Mouse (Mus musculus) effector memory CD4-positive, alpha-beta T cell, adult 5 months (primary cell): Measurements from ENCODE around the gene Chrna1. TPM values are rescaled to one million over a fixed set of nuclear protein-coding genes. Genes with fewer than 3 reads are reported as not detected.

Experiments used
- polyA plus RNA-seq: library from polyadenylated mRNA; unstranded; fragments of 100-300 nt; shearing (Covaris generic); gene quantifications from one replicate; pipeline ENCODE4 v1.2.1, GENCODE M21; 2017

Chrna1 gene
- polyA plus RNA-seq, result not detected

DNA sequence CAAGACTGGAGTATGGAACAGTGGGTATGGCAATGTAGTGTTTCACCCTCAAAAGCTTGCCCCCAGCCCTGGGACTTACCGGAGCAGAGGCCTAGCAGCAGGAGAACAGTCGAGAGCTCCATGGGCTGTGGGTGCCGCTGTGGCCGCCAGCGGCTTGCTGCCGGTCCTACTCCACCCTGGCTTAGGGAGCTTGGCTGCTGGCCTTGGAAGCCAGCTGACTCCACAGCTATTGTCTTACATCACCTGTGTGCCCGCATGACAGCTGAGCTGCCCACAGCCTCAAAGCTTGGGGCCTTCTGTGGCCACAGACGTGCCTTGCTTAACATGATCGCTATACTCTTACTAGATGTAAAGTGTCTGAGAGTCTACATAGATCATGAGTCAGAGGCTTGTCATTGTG is at the start of gene Chrna1:
Gene Chrna1, minus strand, starts transcription at position 173 of the 400 bp plus-strand sequence.

DNA sequence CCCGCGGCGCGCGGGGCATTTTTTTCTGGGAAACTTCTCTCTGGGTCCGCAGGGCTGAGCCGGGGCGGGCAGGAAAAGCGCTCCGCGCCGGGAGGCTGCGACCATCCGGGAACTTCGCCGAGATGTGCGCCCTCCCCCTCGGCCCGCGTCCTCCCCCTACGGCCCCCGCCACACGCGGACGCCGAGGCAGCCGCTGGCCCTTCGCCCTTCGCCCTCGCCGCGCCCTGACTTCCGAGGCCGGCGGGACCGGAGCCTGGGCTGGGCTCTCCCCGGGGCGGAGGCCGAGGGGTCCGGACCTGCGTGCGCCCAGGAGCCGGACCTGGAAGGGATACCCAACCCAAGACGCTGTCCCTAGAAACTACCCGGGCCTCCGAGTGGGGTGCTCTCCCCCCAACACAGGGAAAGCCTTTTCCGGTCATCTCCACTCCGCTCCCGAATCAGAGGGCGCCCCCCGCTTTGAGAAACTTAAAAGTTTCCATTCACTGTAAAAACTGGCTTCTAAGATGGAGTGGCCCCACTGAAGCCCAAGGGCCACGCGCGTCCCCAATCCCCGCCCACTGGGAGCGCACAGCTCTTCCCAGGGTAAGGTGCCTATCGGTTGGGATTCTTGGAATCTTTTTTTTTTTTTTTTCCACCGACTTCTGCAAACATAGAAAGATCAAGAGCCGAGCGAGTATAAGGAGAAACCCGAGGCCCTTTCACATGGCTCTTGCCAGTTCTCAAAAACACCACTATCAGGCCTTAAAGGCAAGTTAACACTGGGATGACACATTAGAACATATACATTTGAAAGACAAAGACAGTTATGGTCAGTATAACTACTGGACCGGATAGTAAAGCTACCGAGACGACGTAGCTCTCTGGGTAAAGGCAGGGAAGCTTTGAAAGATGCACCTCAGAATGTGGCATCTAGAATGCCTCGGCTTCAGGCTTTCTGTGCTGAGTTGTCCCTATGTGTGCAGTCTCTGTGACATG is 50.5 kb downstream of the Chrna1 start, which contains the start of gene Wipf1:
Gene Wipf1, minus strand, starts transcription at position 379 of the 975 bp plus-strand sequence.

Other genes starting within 250 kb of the Chrna1 start
- 34.3 TPM for gene Gpr155, start 193.8 kb downstream of the Chrna1 start, polyA plus RNA-seq
- gene Wipf1, start 50.6 kb downstream of the Chrna1 start, polyA plus RNA-seq, result 108 TPM
- 3.7 TPM for gene Chn1, start 195.0 kb upstream of the Chrna1 start, polyA plus RNA-seq